Mouse (Mus musculus): ENCODE measurements around the gene Crybb2.
A peak's percentile ranks its signal among the peaks of the same experiment; 100 is the strongest.

Crybb2 gene

DNA sequence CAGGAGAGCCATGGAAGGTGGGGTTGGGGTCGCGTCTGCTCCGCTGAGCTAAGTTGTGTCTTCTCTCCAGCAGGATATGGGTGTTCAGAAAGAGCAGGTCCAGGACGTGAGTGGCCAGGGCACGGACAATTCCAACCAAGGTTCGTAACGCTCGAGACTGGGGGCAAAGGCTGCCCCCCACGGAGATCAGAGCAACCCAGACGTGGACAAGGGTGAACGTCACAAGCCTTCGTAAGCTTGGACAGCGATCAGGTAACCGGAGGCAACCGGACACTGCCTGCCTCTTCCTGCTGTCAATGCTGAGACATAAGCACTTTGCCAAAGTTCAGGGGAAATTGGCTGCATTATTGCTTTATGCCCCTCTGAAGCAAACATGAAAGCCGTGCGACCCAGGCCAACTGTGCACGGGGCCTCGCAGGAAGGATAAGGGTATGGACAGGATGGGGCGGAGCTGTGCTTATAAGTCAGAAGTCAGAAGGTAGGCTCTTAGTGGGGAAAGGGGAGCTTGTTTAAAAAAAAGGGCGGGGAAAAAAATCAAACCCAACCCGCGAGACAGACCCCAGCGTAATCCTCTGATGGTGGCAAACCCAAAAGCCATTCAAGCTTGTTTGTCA lies 20.3 kb upstream of the Crybb2 start:
- DNase-seq: no peak

DNA sequence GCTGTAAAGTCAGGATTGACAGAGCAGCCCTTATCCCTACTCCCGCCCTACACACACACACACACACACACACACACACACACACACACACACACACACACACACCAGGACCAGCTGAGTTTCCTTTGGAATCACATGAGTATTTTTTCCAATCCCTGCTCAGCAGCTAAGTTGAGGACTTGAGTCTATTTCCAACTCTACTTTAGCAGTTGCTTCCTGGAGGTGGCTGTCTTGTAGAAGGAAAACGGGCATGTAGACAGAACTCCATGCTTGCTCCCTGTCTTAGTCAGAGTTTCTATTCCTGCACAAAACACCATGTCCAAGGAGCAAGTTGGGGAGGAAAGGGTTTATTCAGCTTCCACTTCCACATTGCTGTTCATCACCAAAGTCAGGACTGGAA lies 17.5 kb upstream of the Crybb2 start:
- DNase-seq: no peak

DNA sequence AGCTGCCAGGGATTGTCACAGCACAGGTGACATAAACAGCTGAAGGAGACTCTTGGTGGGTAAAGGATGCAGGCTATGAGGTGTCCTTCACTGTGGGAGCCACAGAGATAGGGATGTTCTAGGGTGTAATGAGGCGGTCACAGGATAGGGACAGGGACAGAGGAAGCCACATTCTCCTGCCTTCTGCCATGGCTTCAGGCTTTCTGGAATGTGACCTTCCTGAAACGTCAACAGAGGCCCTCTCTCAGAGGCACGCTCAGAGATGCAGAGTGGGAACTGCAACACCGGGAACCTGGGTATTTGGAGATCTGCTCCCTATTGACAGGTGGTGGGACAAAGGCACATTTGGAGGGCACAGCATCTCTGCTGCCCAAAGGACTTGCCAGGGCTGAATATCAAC lies 17.1 kb upstream of the Crybb2 start:
- peak in 1 of 2 experiments; percentile 32 for DNase-seq

DNA sequence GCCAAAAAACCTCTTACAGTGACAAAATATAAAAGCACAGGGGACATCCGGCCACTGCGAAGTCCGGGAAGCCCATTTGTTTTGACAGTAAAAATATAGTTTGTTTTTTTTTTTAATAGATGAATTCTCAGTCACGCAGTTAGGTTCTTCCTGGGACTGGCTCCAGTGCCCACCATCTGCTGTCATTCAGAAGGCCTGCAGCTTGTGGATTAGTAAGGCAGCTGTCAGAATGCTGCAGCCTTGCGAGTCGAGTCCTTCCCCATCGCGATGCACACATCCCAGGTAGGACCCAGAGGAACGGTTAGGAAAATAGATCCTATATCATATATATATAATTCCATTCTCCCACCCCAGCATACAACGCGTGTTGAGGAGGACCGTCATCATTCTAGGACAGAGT lies 16.5 kb upstream of the Crybb2 start:
- peak; percentile 56 to 61 for DNase-seq

DNA sequence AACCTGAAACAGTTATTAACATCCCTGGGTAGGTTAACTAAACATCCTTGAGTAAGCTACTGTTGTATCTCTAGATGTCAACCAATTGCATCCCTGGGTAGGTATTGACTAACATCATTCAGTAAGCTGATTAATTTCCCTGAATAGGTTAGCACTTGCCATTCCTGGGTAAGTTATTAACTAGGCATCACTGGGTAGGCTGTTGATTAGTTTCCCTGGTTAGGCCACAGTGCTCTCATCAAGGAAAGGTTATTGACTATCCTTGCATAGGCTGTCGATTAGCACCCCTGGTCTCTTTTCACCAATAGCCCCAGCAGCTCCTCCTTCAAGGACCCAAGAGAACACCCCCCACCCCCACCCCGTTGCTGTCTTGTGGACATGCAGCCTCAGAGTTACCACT lies 16.0 kb upstream of the Crybb2 start:
- no peak for DNase-seq

DNA sequence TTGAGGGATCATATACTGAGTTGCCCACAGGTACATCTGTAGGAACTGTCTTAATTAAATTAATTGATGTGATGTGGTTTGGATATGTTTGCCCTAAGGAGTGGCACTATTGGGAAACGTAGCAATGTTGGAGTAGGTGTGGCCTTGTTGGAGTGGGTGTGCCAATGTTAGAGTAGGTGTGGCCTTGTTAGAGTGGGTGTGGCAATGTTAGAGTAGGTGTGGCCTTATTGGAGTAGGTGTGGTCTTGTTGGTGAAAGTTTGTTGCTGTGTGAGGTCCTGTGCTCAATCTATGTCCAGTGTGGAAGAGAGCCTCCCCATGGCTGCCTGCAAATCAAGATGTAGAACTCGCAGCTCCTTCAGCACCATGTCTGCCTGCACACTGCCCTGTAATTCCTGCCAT lies 14.4 kb upstream of the Crybb2 start:
- DNase-seq: no peak

DNA sequence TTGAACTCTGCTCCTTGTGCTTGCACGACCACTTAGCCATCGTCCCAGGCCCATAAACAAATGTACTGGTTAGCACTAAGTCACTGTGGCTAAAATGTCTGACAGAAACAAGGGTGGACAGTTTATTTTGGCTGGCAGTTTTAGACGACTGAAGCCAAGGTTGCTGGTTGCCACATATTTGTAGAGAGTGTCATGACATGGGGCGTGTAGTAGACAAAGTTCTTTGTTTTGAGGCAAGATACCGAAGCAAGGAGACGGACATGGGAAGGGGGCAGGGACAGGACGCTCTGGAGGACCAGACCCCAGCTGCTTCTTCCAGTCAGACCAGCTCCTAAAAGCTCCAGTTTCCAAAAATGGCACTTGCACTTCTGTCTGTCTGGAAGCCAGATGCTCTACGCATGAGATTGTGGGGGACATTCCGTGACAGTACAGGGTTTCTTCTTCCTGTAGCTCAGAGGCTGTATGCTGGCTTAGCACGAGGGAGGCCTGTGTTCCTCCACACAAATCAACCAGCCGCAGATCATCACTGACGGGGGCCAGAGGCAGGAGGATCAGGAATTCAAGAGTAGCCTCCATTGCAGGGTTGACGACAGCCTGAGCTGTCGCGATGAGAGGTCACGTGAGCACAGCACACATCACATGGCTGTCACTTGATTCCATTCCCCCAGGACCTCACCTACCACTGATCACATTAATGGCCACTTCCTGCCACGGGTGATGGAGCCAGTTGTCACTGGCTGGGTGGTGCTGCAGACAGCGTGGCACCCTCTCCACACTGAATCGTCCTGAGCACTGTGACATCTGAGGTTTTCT lies 12.6 kb upstream of the Crybb2 start:
- DNase-seq: no peak

DNA sequence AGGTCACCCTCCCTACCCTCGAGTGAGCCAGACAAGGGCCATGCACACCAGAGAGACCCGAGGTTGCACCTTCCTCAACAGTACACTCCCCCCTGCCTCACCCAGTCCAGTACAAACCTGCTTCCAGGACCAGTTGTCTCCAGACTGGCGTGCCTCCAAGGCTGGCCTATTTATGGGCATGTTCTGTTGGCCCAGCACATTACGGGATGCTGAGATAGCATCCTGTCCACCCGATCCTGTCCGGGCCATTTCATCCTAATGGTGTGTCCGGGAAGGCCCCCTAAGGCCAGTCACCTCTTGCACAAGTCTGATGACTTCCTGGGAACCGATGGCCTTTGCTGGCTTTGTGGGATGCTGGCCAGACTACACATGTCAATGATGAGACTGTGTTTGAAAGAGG lies 11.5 kb upstream of the Crybb2 start, which contains the start of gene Crybb3:
Gene Crybb3, minus strand, starts transcription at position 146 of the 400 bp plus-strand sequence.
- peak; percentile 87 to 91 for DNase-seq

DNA sequence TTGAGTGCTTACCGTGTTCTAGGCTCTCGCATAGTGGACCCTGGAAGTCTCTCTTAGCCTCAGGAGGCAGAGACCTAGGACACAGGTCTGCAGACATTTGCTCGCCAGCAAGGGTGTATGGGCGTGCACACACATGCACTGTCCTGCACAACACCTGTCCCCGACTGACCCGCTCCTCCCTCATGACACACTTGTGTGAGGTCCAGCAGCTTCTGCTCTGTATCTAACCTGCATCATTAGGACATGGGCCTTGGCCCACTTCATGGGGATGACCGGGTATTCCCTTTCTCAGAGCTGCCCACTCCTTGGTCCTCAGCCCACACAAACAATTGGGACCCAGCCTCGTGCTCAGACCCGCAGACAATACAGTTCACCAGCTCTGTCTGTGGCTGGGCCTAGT lies 11.1 kb upstream of the Crybb2 start:
- DNase-seq: no peak

DNA sequence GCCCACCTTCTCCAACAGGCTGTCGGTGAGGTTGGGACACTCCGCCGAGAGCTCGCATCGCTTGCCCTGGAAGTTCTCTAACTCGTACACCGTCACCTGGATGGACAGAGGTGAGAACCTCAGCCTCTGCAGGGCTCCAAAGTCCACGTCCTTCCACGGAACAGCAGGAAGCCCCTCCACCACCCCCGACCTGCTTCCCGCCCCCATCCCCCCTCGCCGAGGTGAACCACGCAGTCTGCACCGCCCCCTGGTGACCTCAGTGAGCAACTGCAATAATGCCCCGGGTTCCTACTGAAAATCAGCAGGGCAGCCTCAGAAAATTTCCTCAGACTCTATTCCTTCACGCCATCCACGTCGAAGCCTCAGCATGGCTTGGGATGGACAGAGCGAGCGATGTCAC lies 9.9 kb upstream of the Crybb2 start:
- DNase-seq: peak; percentile 37 to 63

DNA sequence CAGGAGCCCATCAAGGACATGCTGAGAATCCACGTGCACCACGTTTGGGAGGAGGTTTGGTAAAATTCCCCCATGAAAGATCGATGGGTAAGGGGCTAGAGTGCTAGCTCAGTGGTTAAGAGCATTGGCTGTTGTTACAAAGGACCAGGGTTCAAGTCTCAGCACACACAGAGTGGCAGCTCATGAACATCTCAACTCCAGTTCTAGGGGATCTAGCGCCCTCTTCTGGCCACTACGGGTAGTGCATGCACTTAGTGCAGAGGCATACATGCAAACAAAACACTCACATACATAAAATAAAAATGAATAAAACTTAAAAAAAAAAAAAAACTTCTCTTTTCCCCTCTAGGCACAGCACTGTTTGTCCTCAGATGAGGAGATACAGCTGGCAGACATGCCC lies 8.8 kb upstream of the Crybb2 start:
- no peak for DNase-seq

DNA sequence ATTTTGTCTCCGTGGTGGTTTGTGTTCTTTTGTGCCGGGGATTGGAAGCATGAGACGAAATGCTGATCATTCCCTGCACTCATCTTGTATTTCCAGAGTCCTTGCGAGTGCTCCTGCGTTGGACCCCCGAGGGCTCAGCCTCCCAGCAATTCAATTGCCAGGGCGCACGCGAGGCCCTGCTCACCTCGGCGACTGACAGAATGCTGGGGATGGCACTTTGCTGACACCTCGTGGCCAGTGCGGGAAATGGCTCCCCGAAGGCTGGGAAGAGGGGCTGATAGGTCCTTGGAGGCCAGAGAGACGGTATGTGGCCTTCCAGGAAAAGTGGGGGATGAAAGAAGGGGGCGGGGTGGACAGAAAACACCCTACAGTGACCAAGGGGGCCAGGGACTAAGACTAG lies 15.6 kb downstream of the Crybb2 start:
- DNase-seq: peak; percentile 85 to 91

DNA sequence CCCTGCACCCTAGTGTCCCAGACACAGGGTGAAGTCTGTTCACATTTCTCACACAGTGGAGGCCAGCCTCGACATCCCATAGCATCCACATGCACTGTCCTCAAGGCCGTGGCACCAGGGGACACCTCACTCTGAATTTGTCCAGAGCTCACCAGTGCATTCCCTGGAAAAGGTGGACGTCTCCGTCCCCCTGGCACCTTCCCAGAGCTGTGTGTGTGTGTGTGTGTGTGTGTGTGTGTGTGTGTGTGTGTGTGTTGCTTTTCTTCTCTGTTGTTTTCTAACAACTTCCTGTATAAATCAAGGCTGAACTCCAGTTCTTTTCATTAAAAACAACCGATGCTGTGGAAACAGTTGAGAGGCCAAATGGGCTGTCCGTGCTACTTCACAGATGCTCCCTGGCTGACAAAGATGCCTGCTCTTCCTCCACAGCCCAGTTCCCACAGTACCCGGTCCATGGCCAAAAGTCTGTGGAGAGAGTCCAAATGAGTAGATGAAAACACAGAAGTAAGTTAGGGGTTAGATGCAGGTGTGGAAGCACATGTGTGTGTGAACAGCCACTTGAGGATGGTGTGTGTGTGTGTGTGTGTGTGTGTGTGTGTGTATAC lies 19.2 kb downstream of the Crybb2 start:
- no peak for DNase-seq

DNA sequence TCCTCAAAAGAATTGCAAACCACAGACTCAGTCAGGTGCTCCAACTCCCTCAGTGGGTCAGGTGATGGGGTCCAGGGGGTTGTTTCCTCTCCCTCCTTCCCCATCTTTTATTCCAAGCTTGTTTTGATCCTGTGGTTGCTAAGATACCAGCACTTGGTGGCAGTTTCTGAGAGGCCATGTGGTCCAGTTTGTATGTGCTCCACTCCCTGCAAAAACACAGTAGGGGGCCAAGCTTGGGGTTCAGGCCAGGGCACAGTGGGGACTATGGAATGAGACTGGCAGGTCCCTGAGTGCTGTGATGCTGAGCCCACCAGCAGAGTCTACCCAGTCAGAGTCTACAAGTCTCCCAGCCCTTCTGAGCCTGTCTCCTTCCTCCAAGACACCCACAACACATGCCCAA lies 20.0 kb downstream of the Crybb2 start:
- no peak for DNase-seq

DNA sequence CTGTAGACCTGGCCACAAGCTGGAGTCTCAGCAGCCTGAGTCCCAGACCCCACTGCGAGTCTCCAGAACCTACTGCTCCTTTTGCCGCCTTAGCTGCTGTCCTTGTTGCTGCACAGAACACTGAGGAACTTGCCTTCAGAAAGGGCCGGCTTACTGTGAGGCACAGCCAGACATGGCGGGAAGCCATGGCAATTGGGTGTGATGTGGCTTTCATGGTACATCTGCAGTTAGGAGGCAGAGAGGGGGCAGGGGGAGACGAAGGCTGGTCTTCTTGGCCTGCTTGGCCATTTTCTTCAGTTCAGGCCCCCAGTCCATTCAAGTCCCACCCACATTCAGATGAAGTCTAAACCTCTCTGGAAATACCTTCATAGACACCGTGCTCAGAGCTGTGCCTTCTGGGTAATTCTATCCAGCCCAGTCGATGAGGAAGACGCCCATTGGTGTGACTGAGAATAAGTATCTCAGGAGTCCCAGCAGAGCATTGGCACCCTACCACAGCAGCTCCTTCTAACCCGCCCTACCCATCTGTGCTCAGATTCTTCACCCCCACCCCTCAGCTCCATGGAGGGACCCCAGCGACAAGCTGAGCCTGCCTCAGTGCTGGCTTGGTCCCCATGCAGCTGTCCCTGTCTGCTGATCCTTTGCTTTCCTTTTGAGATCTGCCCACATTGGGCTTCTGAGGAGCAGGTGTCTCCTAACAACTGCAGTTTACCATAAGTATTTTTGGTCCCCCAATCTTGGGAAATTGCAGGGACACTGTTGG lies 24.2 kb downstream of the Crybb2 start:
- DNase-seq: no peak

DNA sequence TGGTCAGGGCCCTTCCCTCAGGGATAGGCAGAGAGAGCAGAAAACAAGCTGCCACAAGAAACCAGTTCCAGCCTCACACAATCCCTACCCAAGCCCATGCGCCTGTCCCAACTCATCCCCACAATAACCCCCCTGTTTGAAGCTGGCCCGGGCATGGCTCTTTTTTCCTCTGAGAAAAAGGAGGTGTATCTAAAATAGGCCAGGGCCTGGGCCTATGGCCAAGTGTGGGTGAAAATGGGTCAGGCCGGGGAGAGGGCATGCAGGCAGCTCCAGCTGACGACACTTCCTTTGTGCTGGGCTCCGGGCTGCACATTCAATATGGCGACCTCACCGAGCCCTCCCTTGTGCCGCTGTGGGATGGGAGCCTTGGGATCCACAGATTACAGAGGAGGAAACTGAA lies 26.4 kb downstream of the Crybb2 start:
- DNase-seq: peak; percentile 91 to 96

DNA sequence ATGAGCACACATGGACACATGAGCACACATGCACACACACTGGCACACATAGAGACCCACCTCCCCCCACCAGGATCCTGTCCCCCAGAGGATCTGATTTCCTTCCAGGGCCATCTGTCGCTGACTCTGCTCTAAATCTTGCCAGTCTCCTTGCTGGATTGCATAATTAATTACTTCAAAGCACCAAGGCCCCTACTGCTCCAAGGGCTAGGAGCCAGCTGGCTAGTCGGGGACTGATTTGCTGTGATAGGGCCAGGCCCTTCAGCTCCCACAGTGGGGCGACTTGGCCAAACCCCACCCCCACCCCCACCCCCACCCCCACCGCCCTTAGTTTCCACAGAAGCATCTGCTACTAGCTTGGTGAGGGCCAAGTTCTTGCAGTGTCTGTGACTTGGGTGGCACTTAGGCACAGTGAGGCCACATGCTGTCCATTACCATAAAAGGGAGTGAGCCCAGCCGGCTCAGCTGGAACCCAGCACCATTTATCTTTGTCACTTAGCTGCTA lies 28.3 kb downstream of the Crybb2 start:
- DNase-seq: peak; percentile 90 to 95

DNA sequence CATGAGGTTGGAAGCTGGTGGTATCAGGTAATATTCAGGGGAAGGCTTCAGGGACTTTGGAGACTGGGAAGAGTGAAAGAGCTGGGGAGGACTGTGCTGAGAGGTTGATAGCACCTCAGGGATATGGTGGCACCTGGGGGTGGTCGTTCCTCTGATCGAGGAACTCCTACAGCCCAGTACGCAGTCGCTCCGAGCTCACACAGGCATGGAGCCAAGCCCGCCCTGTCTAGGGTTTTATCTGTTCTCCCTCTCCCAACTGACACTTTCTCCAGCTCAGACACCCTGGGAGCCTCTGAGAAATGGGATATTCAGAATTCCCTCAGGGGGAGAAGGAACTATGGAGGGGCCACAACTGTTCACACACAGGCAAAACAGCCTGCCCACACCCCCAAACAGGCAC lies 29.1 kb downstream of the Crybb2 start:
- peak; percentile 41 to 58 for DNase-seq

DNA sequence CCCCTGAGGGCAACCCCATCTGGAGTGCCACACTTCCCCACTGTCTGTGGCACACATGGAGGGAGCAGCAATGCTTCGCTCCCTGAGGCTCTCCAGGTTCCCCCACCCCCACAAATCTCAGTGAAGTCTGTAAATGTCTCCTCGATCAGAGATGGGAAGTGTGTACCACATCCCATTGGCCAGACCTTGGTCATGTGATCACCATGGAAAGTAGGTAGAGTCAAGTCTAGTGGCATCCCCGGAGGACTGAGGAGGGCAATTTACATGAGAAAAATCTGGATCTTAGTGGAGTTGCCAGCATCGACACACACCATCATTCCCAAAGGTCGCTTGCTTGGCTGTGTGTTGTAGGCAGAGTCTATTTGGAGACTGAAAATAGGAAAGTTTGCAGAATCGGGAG lies 31.3 kb downstream of the Crybb2 start:
- DNase-seq: no peak

DNA sequence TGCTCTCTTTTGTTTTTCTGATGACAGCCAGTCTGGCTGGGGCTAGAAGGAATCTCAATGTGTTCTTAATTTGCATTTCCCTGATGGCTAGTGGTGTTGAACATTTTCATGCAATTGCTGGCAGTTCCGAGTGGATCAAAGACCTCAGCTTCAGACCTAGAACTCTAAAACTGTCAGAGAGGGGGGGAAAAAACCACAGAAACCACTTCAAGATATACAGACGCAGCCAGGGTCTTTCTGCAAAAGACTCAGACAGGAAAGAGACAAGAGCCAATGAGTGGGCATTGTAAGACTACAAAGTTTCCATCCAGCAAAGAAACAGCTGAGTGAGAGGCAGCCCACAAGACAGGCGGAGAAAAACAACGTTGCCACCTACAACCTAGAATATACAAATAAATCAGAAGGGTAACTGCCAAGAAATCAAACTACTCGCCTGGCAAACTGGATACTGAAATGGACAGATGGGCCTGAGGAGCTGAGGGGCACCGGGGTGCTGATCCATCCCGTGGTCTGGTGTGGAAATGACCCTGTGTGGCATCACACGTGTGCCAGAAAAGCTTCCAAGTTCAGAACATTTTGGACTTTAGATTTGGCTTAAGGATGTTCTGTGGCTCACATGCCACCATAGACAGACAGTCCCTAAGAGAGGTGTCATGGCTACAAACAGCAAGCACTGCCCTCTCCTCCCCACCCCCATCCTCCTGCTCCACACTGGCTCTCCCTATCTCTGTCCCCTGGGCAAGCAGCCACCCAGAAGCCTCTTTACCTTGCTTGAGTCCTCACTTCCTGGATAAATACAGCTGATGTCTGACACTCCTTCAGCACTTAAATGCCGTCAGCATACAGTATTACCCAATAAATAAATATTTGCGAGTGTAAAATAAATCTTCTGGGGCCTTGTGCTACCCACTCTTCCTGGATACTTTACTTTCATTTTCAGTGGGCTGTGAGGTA lies 34.5 kb downstream of the Crybb2 start:
- no peak for DNase-seq

DNA sequence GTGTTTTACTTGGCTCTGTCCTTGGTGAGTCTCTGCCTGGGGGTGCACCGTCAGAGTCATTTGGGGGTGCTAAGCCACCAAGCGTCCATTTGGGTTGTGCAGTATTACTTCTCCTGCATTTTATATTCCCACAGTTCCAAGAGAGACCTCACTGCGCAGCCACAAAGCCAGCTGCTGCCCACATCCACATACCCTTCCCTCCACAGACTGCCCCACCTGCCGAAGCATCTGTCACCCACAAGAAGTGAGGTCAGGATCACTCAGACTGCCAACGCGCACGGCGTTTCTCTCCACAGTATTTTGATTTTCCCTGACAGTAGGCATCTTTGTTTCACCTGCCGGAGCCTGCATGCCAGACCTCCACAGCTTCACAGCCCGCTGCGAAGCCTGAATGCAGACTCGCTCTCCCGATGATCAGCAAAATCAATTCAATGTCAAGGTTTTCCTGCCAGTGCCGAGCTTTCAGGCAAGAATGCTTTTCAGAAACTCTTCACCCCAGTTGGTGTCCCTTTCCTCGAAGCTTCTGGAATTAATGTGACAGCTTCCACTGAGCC lies 38.6 kb downstream of the Crybb2 start:
- DNase-seq: no peak

DNA sequence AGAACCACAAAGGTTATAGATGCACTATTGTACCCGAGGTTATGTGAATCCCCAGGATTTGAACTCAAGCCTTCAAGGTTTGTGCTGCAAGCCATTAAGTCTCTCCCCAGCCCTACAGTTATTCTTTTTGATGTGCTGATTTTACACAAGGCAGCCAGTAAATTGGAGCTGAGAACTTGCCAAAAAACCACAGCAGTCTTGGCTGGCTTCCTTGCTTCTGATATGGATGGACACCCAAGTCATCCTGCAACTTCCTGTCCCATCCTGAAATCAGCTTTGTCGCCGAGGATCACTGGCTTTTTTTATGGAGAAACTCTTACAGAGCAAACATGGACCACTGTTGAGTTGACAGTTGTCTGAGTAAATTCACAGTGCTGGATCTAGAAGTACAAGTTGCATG lies 39.8 kb downstream of the Crybb2 start:
- no peak for DNase-seq
